Mouse (Mus musculus): Measurements from ENCODE around the gene Cerkl. TPM values are rescaled to one million over a fixed set of nuclear protein-coding genes. Genes with fewer than 3 reads are reported as not detected.

The Cerkl gene
- polyA plus RNA-seq, 1 experiment from 2014 or later, result 0.97 TPM

GRCm38 (mm10) chr2:79399234-79400000 lies 57.2 kb downstream of the Cerkl start:
- no peak overlapping the region for H3K27ac ChIP-seq (ENCODE audit: low read depth, low read length)
- DNase-seq (ENCODE audit: low spot score), result no peak
- WGBS, result 55% methylated on average over 8 of the region's 8 CpGs
- no peaks in the 10 kb centered on the region for H3K36me3 ChIP-seq (ENCODE audit: control insufficient read depth, insufficient read depth, low read length)
- no peak overlapping the region for H3K9ac ChIP-seq (ENCODE audit: low read depth, low read length)
- no peaks in the 10 kb centered on the region for H3K4me1 ChIP-seq (replicated peaks; ENCODE audit: control insufficient read depth, insufficient read depth, low read length)
- no peaks in the 10 kb centered on the region for H3K27me3 ChIP-seq (replicated peaks; ENCODE audit: control insufficient read depth, insufficient read depth, low read length)
- no peak for ATAC-seq (replicated peaks; ENCODE audit: low FRiP score)
- H3K4me3 ChIP-seq (ENCODE audit: low read depth, low read length), result no peak overlapping the region
- H3K4me2 ChIP-seq, result no peak overlapping the region
- no peaks in the 10 kb centered on the region for H3K9me3 ChIP-seq (ENCODE audit: control insufficient read depth, low read length)

- Histone ChIP-seq H3K4me3 (ENCODE audit: low read depth, low read length) (no peak overlapping the region), H3K36me3 (ENCODE audit: control insufficient read depth, insufficient read depth, low read length) (no peaks in the 10 kb centered on the region), H3K27ac (ENCODE audit: low read depth, low read length) (no peak overlapping the region), H3K4me2 (no peak overlapping the region), H3K9me3 (ENCODE audit: control insufficient read depth, low read length) (no peaks in the 10 kb centered on the region), H3K27me3 (replicated peaks; ENCODE audit: control insufficient read depth, insufficient read depth, low read length) (no peaks in the 10 kb centered on the region), H3K9ac (ENCODE audit: low read depth, low read length) (no peak overlapping the region), H3K4me1 (replicated peaks; ENCODE audit: control insufficient read depth, insufficient read depth, low read length) (no peaks in the 10 kb centered on the region)
- no peak for DNase-seq (ENCODE audit: low spot score)
- WGBS, result 75% methylated on average over 5 of the region's 5 CpGs
- ATAC-seq (replicated peaks; ENCODE audit: low FRiP score), result no peak
Measured at GRCm38 (mm10) chr2:79398831-79399230, 57.8 kb downstream of the Cerkl start.

GRCm38 (mm10) chr2:79398343-79398742 lies 58.2 kb downstream of the Cerkl start:
- no peaks in the 10 kb centered on the region for H3K4me1 ChIP-seq (replicated peaks; ENCODE audit: control insufficient read depth, insufficient read depth, low read length)
- H3K27ac ChIP-seq (ENCODE audit: low read depth, low read length), result no peak overlapping the region
- H3K4me2 ChIP-seq, result no peak overlapping the region
- WGBS, result 61% methylated on average over 2 of the region's 2 CpGs
- H3K4me3 ChIP-seq (ENCODE audit: low read depth, low read length), result no peak overlapping the region
- H3K36me3 ChIP-seq (ENCODE audit: control insufficient read depth, insufficient read depth, low read length), result no peaks in the 10 kb centered on the region
- no peak overlapping the region for H3K9ac ChIP-seq (ENCODE audit: low read depth, low read length)
- ATAC-seq (replicated peaks; ENCODE audit: low FRiP score) (no peak), DNase-seq (ENCODE audit: low spot score) (no peak)
- H3K27me3 ChIP-seq (replicated peaks; ENCODE audit: control insufficient read depth, insufficient read depth, low read length), result no peaks in the 10 kb centered on the region
- no peaks in the 10 kb centered on the region for H3K9me3 ChIP-seq (ENCODE audit: control insufficient read depth, low read length)

- no peaks in the 10 kb centered on the region for H3K36me3 ChIP-seq (ENCODE audit: control insufficient read depth, insufficient read depth, low read length)
- no peak overlapping the region for H3K9ac ChIP-seq (ENCODE audit: low read depth, low read length)
- no peaks in the 10 kb centered on the region for H3K27me3 ChIP-seq (replicated peaks; ENCODE audit: control insufficient read depth, insufficient read depth, low read length)
- no peak overlapping the region for H3K4me3 ChIP-seq (ENCODE audit: low read depth, low read length)
- no peak for ATAC-seq (replicated peaks; ENCODE audit: low FRiP score)
- H3K4me2 ChIP-seq, result no peak overlapping the region
- no peaks in the 10 kb centered on the region for H3K9me3 ChIP-seq (ENCODE audit: control insufficient read depth, low read length)
- DNase-seq (ENCODE audit: low spot score), result no peak
- H3K27ac ChIP-seq (ENCODE audit: low read depth, low read length), result no peak overlapping the region
- H3K4me1 ChIP-seq (replicated peaks; ENCODE audit: control insufficient read depth, insufficient read depth, low read length), result no peaks in the 10 kb centered on the region
- 54% methylated on average over 2 of the region's 2 CpGs for WGBS
Measured at GRCm38 (mm10) chr2:79397107-79397506, 59.5 kb downstream of the Cerkl start.

- H3K4me2 ChIP-seq, result no peak overlapping the region
- 50% methylated on average over 12 of the region's 12 CpGs for WGBS
Measured at GRCm38 (mm10) chr2:79379087-79380041, 77.2 kb downstream of the Cerkl start.

GRCm38 (mm10) chr2:79378346-79379086 lies 78.1 kb downstream of the Cerkl start:
- no peak for DNase-seq (ENCODE audit: low spot score)
- H3K27me3 ChIP-seq (replicated peaks; ENCODE audit: control insufficient read depth, insufficient read depth, low read length), result no peaks in the 10 kb centered on the region
- 71% methylated on average over 8 of the region's 8 CpGs for WGBS
- H3K36me3 ChIP-seq (ENCODE audit: control insufficient read depth, insufficient read depth, low read length), result no peaks in the 10 kb centered on the region
- no peaks in the 10 kb centered on the region for H3K9me3 ChIP-seq (ENCODE audit: control insufficient read depth, low read length)
- H3K27ac ChIP-seq (ENCODE audit: low read depth, low read length), result no peak overlapping the region
- no peak overlapping the region for H3K4me3 ChIP-seq (ENCODE audit: low read depth, low read length)
- no peak overlapping the region for H3K9ac ChIP-seq (ENCODE audit: low read depth, low read length)
- no peak overlapping the region for H3K4me2 ChIP-seq
- H3K4me1 ChIP-seq (replicated peaks; ENCODE audit: control insufficient read depth, insufficient read depth, low read length), result no peaks in the 10 kb centered on the region
- no peak for ATAC-seq (replicated peaks; ENCODE audit: low FRiP score)

More at GRCm38 (mm10) chr2:79379087-79380041, 77.2 kb downstream of the Cerkl start:
- Histone ChIP-seq H3K9me3 (ENCODE audit: control insufficient read depth, low read length) (no peaks in the 10 kb centered on the region), H3K27ac (ENCODE audit: low read depth, low read length) (peak overlapping the region; percentile 0; the same call in 1 of the 2 replicates), H3K36me3 (ENCODE audit: control insufficient read depth, insufficient read depth, low read length) (no peaks in the 10 kb centered on the region), H3K9ac (ENCODE audit: low read depth, low read length) (no peak overlapping the region), H3K4me1 (replicated peaks; ENCODE audit: control insufficient read depth, insufficient read depth, low read length) (no peaks in the 10 kb centered on the region), H3K4me3 (ENCODE audit: low read depth, low read length) (no peak overlapping the region), H3K27me3 (replicated peaks; ENCODE audit: control insufficient read depth, insufficient read depth, low read length) (no peaks in the 10 kb centered on the region)
- no peak for DNase-seq (ENCODE audit: low spot score)
- 0 out of 2 replicates have a peak, but pooled peaks have one; percentile 34 for ATAC-seq (replicated peaks; ENCODE audit: low FRiP score)

GRCm38 (mm10) chr2:79372486-79373200 lies 83.9 kb downstream of the Cerkl start:
- Histone ChIP-seq H3K4me1 (replicated peaks; ENCODE audit: control insufficient read depth, insufficient read depth, low read length) (no peaks in the 10 kb centered on the region), H3K9me3 (ENCODE audit: control insufficient read depth, low read length) (no peaks in the 10 kb centered on the region), H3K36me3 (ENCODE audit: control insufficient read depth, insufficient read depth, low read length) (no peaks in the 10 kb centered on the region), H3K4me3 (ENCODE audit: low read depth, low read length) (no peak overlapping the region), H3K4me2 (no peak overlapping the region), H3K27ac (ENCODE audit: low read depth, low read length) (no peak overlapping the region), H3K27me3 (replicated peaks; ENCODE audit: control insufficient read depth, insufficient read depth, low read length) (no peaks in the 10 kb centered on the region), H3K9ac (ENCODE audit: low read depth, low read length) (no peak overlapping the region)
- 47% methylated on average over 6 of the region's 6 CpGs for WGBS
- no peak for DNase-seq (ENCODE audit: low spot score)
- peak; percentile 54; the same call in 1 of the 2 replicates for ATAC-seq (replicated peaks; ENCODE audit: low FRiP score)

- Histone ChIP-seq H3K9me3 (ENCODE audit: control insufficient read depth, low read length) (no peaks in the 10 kb centered on the region), H3K27ac (ENCODE audit: low read depth, low read length) (no peak overlapping the region), H3K36me3 (ENCODE audit: control insufficient read depth, insufficient read depth, low read length) (no peaks in the 10 kb centered on the region), H3K4me2 (no peak overlapping the region), H3K27me3 (replicated peaks; ENCODE audit: control insufficient read depth, insufficient read depth, low read length) (no peaks in the 10 kb centered on the region), H3K9ac (ENCODE audit: low read depth, low read length) (no peak overlapping the region), H3K4me3 (ENCODE audit: low read depth, low read length) (no peak overlapping the region), H3K4me1 (replicated peaks; ENCODE audit: control insufficient read depth, insufficient read depth, low read length) (no peaks in the 10 kb centered on the region)
- ATAC-seq (replicated peaks; ENCODE audit: low FRiP score) (no peak), DNase-seq (ENCODE audit: low spot score) (no peak)
- WGBS, result 77% methylated on average over 2 of the region's 2 CpGs
Measured at GRCm38 (mm10) chr2:79372154-79372467, 84.5 kb downstream of the Cerkl start.

Measured in liver, embryonic 11.5 days (tissue).